Mouse (Mus musculus) heart, adult 9 months (tissue): ENCODE data around the gene Mllt6.
"Not testable (repeated sequence)": the region's sequence is repeated elsewhere in the genome, so short reads cannot be mapped to it uniquely, and the experiment has no call there.

Experiments used
- DNase-seq, 2 experiments: peaks; one replicate each; pipeline ENCODE4 v3.0.0; 2022; ENCODE audit warnings: low spot score in 2 of 2

Gene Mllt6

GRCm38 (mm10) chr11:97695712-97696401 is 32.6 kb downstream of the Mllt6 start:
- DNase-seq: no peak

DNA sequence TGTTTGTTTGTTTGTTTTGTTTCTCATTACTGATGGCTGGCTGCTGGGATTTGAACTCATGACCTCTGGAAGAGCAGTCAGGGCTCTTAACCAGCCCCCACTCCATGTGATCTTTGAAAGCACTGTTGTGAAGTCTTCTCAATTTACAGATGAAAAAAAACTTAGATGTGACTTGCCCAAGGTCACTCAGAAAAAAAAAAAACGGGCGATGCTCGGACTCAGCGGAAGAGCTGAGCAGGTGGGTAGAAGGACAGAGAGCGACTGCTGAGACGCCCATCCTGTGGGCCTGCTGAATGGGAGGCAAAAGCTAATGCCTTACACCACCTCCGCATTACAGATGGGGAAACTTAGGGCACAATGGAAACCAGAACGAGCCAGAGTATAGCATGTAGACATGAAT is 33.5 kb downstream of the Mllt6 start:
- DNase-seq: no peak

- no peak for DNase-seq
These were observed 34.1 kb downstream of the Mllt6 start for GRCm38 (mm10) chr11:97697199-97697890.

DNA sequence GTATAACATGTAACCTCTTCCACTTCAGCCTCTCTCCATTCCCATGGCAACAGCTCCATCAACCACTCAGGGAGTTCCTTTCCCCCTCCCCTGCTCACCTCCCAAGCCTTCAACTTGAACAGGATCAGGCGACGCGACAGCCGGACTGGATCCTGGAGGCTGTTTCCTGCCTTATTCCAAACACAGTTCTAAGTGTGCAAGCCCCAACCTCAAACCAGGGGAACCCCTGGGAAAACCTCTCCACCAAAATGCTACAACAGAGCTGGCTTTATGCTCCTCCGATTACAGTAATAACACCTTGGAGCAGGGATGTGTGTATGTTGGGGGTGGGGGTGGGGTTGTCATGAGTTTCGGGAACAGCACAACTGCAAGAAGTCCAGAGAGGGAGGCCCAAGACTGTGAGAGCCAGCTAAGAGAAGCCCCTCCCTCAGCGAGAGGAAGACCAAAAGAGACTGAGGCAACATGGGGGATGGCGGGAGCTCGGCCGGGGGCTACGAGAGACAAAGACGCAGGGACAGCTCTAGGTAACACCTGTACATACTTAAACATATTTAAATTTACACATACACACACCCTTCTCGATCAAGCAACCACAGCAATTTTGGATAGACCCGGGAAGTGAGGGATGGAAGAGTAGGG is 34.8 kb downstream of the Mllt6 start:
- no peak for DNase-seq

DNA sequence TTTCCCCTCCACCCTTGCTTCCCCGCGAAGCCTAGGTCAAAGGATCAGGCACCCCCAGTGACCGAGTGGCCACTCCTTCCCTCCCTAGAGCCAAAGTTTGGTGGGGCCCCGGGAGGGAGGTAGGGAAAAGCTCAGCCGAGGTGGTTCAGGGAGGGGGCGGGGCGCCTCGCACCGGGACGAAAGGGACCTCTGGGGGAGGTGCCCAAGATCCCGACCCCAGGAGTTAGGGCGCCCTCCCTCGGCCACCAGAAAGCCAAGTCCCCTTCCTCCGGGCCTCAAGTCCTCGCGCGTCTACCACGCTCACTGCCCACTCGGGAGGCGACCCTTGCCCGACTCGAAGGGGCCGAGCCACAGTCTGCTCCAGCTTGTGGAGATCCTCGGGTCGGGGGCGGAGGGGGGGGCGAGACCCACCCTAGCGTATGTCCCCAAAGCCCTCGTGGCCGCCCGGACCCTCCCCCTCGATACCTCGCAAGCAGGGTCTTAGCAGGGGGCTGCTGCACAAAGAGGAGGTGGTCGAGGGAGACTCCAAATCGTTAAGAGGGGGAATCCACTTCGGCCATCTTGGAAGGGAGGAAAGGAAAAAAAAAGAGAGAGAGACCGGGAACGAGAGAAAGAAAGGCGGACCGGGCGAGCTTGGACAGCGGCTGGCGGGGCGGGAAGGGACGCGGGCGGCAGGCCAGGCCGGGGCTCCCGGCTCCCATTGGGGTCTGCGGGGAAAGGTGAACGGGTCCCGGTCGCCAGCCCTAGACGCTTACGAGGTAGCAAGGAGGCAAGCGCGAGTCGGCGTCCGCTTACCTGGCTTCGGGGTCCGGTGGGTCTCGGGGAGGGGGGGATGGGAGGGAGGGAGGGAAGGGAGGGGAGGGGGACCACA is 35.8 kb downstream of the Mllt6 start:
- DNase-seq: peak; percentile 60 to 62

- DNase-seq: peak; percentile 83 to 85
These were observed 36.4 kb downstream of the Mllt6 start for GRCm38 (mm10) chr11:97699626-97700002.

DNA sequence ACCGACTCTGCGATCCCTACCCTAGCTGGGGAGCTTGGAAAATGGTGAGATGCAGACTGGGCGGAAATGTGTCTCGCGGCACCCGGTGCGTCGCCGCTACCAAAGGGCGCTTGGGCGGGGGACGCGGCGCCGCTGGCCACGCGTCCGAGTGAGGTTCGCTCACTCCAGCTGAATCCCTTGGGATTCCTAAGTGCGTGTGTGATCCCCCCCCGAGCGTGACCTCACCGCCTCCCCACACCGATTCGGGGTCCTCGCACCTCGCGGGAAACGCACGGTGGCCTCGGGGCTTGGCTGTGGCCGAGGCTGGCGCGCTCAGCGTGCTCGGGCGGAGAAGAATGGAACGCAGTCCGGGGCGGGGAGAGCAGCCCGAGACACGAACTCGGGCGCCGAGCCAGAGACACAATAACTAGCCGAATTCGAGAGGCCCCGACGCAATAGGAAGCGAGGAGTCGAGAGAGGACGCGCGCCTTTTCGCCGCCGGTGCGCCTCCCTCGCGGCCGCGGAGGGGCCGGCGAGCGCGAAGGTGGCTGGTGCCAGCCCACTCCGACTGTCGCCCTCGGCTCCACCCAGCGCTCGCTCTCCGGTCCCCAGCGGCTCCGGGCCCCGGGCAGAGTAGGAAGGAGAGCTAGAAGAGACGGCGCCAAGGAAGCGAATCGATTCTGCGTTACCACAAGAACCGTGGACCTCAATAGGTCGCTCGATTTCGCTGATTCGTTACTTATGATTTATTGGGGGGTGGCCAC is 37.0 kb downstream of the Mllt6 start, which contains the start of gene Pcgf2:
Gene Pcgf2 (minus strand): TSS at position 495 of the 743 bp plus-strand sequence.
- DNase-seq: peak; percentile 74 to 87

GRCm38 (mm10) chr11:97700746-97701580 is 37.7 kb downstream of the Mllt6 start:
- DNase-seq: peak in 1 of 2 experiments; percentile 48

- DNase-seq: no peak
These were observed 38.6 kb downstream of the Mllt6 start for GRCm38 (mm10) chr11:97701581-97702392.

DNA sequence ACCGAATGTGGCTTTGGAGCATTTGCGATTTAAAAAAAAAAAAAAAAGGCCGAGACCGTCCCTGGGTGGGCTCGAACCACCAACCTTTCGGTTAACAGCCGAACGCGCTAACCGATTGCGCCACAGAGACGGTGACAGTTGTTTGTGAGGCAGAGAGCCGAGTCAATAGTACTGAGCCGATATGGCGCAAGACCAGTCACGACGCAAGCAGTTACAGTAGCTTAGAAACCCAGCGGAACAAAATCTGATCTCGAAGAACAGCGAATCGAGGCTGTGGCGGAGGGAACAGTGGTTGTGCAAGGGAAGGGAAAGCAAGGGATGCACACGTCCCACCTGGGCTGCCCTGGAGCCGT is 39.2 kb downstream of the Mllt6 start:
- peak; percentile 78 to 91 for DNase-seq

DNA sequence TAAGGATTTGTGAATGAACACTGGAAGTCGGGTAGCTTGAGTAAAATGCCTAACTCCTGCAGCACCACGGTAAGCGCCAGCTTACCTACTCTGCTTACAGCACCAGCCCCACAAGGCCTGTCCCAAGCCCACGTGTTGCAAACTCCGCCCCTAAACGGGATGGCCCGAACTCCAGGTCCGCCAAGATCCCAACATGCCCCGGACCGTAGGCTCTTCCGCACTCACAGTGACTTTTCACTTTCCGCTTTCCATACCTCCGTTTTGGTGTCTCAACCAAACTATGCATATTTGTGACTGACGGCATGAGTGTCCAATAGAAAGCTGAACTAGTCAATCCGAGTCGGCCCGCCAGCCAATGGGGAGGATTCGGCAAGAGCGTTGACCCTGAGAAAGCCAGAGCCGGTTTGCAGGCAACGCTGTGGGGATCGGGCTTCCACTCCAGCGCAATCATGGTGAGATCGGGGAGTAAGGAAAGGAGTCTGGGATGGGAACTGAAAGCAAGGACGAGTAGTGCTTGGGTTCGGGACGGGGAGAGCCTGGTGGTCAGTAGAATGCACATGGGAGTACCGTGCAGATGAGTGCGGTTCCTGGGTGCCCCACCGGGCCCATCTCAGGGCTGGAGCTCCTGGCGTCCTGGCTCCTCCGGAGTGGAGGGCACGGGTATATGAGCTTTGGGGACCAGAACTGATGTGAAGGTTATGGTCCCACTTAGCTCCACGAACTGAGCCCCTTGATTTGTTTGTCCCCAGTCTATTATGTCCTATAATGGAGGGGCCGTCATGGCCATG is 40.0 kb downstream of the Mllt6 start, which contains the start of gene Psmb3:
Gene Psmb3 (plus strand): TSS at position 361 of the 788 bp plus-strand sequence.
- DNase-seq: peak; percentile 100

DNA sequence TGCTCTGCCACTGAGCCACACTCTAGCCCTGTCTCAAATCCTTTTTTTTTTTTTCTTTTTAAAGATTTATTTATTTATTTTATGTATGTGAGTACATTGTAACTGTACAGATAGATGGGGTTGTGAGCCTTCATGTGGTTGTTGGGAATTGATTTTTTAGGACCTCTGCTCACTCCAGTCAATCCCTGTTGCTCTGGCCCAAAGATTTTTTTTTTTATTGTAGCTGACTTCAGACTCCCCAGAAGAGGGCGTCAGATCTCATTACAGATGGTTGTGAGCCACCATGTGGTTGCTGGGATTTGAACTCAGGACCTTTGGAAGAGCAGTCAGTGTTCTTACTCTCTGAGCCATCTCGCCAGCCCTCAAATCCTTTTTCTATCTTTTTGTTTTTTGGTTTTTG is 46.9 kb downstream of the Mllt6 start:
- DNase-seq: not testable (repeated sequence)

DNA sequence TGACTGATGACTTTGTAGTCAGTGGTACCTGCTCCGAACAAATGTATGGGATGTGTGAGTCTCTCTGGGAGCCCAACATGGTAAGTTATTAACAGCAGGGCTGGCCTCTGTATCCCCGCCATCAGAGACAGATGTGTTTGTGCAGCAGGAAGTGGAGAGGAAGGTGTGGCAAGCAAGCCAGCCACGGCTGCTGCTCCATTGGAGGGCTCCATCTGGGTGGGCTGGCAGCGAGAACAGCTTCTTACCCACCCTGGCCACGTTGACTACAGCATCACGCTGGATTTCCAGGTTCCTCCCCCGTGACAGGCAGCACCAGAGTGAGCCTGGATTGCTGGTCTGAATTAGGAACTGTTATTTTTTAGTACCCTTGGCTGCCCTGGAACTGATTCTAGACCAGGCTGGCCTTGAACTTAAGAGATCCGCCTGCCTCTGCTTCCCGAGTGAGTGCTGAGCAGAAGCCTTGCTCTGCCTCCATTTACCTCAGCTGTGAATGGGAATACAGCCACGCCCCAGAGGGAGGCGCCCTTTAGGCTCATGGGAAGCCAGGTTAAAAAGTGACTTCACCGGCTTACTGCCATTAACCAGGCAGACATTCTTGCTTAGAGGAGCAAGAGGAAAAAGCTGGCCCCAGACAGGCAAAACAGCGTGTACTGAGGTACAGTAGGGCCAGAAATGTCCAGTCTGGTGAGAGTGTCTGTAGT is 48.1 kb downstream of the Mllt6 start:
- DNase-seq: no peak

DNA sequence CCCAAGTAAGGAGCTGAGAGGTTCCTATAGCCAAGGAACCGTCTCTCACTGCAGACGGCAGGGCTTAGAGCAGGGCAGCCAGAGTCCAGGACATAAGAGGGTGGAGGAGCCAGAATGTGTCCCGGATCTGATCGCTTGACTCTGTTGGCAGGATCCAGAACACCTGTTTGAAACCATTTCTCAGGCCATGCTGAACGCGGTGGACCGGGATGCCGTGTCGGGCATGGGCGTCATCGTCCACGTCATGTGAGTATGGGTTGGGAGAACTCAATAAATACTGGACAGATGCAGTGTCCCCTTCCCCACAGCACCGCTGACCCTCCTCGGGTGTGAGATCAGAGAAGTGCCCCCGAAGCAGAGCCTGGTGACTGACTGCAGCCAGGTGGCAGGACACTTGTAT is 49.1 kb downstream of the Mllt6 start:
- DNase-seq: no peak

- no peak for DNase-seq
These were observed 50.7 kb downstream of the Mllt6 start for GRCm38 (mm10) chr11:97713896-97714295.

- no peak for DNase-seq
These were observed 51.1 kb downstream of the Mllt6 start for GRCm38 (mm10) chr11:97714356-97714755.

DNA sequence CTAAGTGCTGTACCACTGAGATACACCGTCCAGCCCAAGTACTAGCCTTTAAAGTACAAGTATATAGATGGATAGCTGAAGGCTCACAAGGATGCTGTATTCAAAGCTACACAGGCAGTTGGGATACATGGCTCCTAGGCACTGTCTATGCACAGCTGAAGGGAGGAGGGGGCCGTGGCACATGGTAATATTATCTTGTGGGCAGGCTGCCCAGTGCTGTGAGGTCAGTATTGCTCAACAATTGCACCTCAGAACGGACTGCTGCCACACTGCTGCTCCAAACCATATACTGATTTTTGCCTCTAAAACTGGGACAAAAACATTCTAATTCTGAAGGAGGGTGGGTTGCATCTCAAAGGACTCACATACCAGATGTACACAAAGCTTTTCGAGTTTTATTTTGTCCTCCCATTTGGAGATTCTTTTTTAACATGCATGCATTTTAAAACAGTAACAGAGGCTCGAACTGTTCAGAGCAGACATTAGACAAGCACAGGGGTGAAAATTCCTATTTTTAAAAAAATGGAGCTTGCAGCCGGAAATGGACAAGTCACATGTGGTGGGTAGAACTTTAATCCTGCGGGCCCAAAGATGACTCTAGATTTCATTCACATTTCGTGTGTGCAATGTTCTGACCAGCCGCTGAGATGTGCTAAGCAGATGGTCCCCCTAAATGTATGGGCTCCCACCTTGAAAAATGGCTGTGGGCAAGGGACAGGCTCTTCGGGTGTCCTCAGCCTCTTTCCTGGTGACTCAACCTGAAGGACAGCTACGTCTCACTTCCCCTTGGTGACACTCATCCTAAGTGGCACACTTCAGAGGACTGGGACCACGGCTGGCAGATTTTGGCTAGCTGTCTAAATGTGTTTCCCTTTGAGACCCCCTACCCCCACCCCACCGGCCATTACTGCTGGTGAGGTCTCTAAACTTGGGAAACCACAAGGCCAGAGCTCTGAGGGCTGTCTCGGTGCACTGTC is 51.9 kb downstream of the Mllt6 start:
- DNase-seq: peak in 1 of 2 experiments; percentile 42
